Mouse (Mus musculus): ENCODE results near the gene Prep.
"Not testable (repeated sequence)": the region's sequence is repeated elsewhere in the genome, so short reads cannot be mapped to it uniquely, and the experiment has no call there.

The Prep gene

GRCm38 (mm10) chr10:45118389-45118788, 51.4 kb downstream of the Prep start:
- DNase-seq (ENCODE audit: low spot score in 2 of 2), result no peak

- no peak for DNase-seq (ENCODE audit: low spot score in 2 of 2)
Measured at GRCm38 (mm10) chr10:45121637-45122036, 54.6 kb downstream of the Prep start.

GRCm38 (mm10) chr10:45122476-45122875, 55.5 kb downstream of the Prep start:
- DNase-seq (ENCODE audit: low spot score in 2 of 2), result no peak

- DNase-seq (ENCODE audit: low spot score in 2 of 2), result no peak
Measured at GRCm38 (mm10) chr10:45123011-45123410, 56.0 kb downstream of the Prep start.

GRCm38 (mm10) chr10:45129105-45129504, 62.1 kb downstream of the Prep start:
- no peak for DNase-seq (ENCODE audit: low spot score in 2 of 2)

- no peak for DNase-seq (ENCODE audit: low spot score in 2 of 2)
Measured at GRCm38 (mm10) chr10:45130004-45130403, 63.0 kb downstream of the Prep start.

- peak in 1 of 2 experiments; percentile 32 for DNase-seq (ENCODE audit: low spot score in 2 of 2)
Measured at GRCm38 (mm10) chr10:45132371-45132770, 65.4 kb downstream of the Prep start.

- DNase-seq (ENCODE audit: low spot score in 2 of 2), result peak; percentile 51 to 62
Measured at GRCm38 (mm10) chr10:45136806-45137205, 69.8 kb downstream of the Prep start.

GRCm38 (mm10) chr10:45139910-45140309, 72.9 kb downstream of the Prep start:
- DNase-seq (ENCODE audit: low spot score in 2 of 2), result no peak

GRCm38 (mm10) chr10:45140474-45141212, 73.6 kb downstream of the Prep start:
- no peak for DNase-seq (ENCODE audit: low spot score in 2 of 2)

GRCm38 (mm10) chr10:45142359-45142758, 75.4 kb downstream of the Prep start:
- DNase-seq (ENCODE audit: low spot score in 2 of 2), result no peak

- DNase-seq (ENCODE audit: low spot score in 2 of 2), result no peak
Measured at GRCm38 (mm10) chr10:45144038-45144817, 77.2 kb downstream of the Prep start.

GRCm38 (mm10) chr10:45146821-45147220, 79.8 kb downstream of the Prep start:
- no peak for DNase-seq (ENCODE audit: low spot score in 2 of 2)

- no peak for DNase-seq (ENCODE audit: low spot score in 2 of 2)
Measured at GRCm38 (mm10) chr10:45151137-45151536, 84.1 kb downstream of the Prep start.

GRCm38 (mm10) chr10:45151771-45152692, 85.0 kb downstream of the Prep start:
- DNase-seq (ENCODE audit: low spot score in 2 of 2), result peak in 1 of 2 experiments; percentile 41

- DNase-seq (ENCODE audit: low spot score in 2 of 2), result no peak
Measured at GRCm38 (mm10) chr10:45154557-45155060, 87.6 kb downstream of the Prep start.

- no peak for DNase-seq (ENCODE audit: low spot score in 2 of 2)
Measured at GRCm38 (mm10) chr10:45165851-45166250, 98.8 kb downstream of the Prep start.

- no peak for DNase-seq (ENCODE audit: low spot score in 2 of 2)
Measured at GRCm38 (mm10) chr10:45173927-45174326, 106.9 kb downstream of the Prep start.

- no peak for DNase-seq (ENCODE audit: low spot score in 2 of 2)
Measured at GRCm38 (mm10) chr10:45174345-45174744, 107.3 kb downstream of the Prep start.

GRCm38 (mm10) chr10:45177798-45178197, 110.8 kb downstream of the Prep start, which contains the start of gene Popdc3:
Gene Popdc3 (plus strand): TSS chr10:45178098.
- not testable (repeated sequence) for DNase-seq (ENCODE audit: low spot score in 2 of 2)

GRCm38 (mm10) chr10:45180677-45181326, 113.8 kb downstream of the Prep start:
- DNase-seq (ENCODE audit: low spot score in 2 of 2), result no peak
